Mouse (Mus musculus) retina, embryonic 14.5 days (tissue): Measurements from ENCODE around the gene Fam92a.
"Not testable (repeated sequence)": the region's sequence is repeated elsewhere in the genome, so short reads cannot be mapped to it uniquely, and the experiment has no call there.

ENCODE experiments used
- DNase-seq: peaks from one replicate; pipeline ENCODE4 v3.0.0-alpha.2; 2015; ENCODE audit warnings: low spot score

Gene Fam92a

GRCm38 (mm10) chr4:12171318-12172091 lies at the start of gene Fam92a:
Fam92a (minus strand) TSS chr4:12172015.
- DNase-seq = peak; percentile 80

- DNase-seq = no peak
These were observed 7.2 kb upstream of the Fam92a start for GRCm38 (mm10) chr4:12178992-12179391.

GRCm38 (mm10) chr4:12170986-12171317 lies 863 bp downstream of the Fam92a start:
- DNase-seq = no peak

GRCm38 (mm10) chr4:12147660-12148059 lies 24.2 kb downstream of the Fam92a start:
- DNase-seq = no peak

- DNase-seq = not testable (repeated sequence)
These were observed 30.3 kb downstream of the Fam92a start for GRCm38 (mm10) chr4:12141516-12141915.

- not testable (repeated sequence) for DNase-seq
These were observed 31.2 kb downstream of the Fam92a start for GRCm38 (mm10) chr4:12140592-12141062.

GRCm38 (mm10) chr4:12140141-12140567 lies 31.7 kb downstream of the Fam92a start, which contains the start of gene Rbm12b1:
Rbm12b1 (plus strand) TSS chr4:12140264.
- peak; percentile 85 for DNase-seq
